Mouse (Mus musculus) kidney, adult 8-10 months (tissue): Measurements from ENCODE around the gene Psg21.
"Not testable (repeated sequence)": the region's sequence is repeated elsewhere in the genome, so short reads cannot be mapped to it uniquely, and the experiment has no call there.

Experiments
- DNase-seq, 2 experiments: peaks; one replicate each; pipeline ENCODE4 v3.0.0; 2022

Psg21 gene

GRCm38 (mm10) chr7:18656625-18657024, at the start of gene Psg21:
Gene Psg21, minus strand, starts transcription at chr7:18656725.
- DNase-seq: not testable (repeated sequence)

DNA sequence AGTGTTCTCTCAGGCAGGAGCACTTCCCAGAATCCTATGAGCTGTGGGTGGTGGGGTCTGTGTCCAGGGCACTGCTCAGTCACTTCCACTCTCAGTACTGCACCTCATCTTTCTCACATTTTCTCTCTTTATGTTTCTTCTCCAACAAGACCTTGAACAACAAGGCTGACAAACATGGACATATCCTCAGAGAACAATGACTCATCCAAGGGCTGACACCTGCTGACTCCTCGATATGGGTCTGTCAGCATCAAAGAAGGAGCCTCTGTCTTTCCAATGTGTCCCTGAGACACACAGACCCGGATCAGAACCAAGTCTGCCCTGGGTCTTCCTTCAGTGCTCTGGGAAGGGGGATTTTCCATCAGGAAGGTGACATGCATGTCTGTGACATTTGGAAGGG, 29.6 kb upstream of the Psg21 start, which contains the start of gene Psg20:
Gene Psg20, minus strand, starts transcription at position 101 of the 400 bp plus-strand sequence.
- no peak for DNase-seq

DNA sequence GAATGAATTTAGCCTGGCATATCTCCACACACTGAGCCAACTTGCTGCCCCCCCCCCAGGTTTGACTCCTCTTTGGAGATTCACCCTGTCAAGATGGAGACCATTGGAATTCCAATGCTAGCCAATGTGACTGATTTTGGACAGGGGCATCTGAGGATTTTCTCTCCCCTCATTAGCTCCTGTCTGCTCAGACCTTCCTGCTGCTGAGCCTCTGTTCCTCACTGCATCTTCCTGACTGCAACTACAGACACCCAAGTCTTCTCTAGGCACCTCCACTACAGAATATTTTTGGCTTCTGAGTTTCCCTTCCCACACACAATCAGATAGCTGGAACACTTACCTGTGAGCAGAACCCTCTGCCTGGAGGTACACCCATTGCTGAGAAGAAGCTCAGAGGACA, 29.1 kb upstream of the Psg21 start:
- DNase-seq: no peak

DNA sequence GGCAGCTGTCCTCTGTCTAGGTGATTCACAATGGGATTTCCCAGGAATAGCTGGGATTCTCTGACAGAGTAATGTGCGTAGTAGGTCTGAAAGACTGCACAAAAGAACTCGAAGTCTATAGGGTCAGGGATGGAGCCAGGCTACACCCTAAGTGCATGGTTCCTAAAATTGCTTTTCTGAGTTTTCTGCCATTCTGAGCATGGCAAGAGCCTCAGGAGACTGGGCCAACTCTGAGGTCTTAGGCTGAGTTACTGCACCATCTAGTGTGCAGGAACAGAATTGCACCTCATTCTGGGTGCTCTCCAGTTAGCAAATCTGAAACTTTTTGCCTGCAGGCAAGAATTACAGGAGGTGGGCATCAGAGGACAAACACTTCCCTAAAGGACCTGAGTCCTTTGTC, 23.2 kb upstream of the Psg21 start:
- DNase-seq: peak in 1 of 2 experiments; percentile 25

GRCm38 (mm10) chr7:18626921-18627320, 29.6 kb downstream of the Psg21 start:
- not testable (repeated sequence) for DNase-seq

- not testable (repeated sequence) for DNase-seq
These were observed 40.1 kb downstream of the Psg21 start, which contains the start of gene Psg23 for GRCm38 (mm10) chr7:18616401-18616800. Gene Psg23, minus strand, starts transcription at chr7:18616501.
